Mouse (Mus musculus) lung, embryonic 15.5 days (tissue): ENCODE measurements around the gene Ogfod2. TPM values are rescaled to one million over a fixed set of nuclear protein-coding genes. Genes with fewer than 3 reads are reported as not detected.

Source experiments
- ATAC-seq: fragments of 200-750 bp; cut with Nextera tagmentation; 2 replicates; pipeline ENCODE4 v1.8.0; 2017; ENCODE audit warnings: moderate number of reproducible peaks, borderline replicate concordance; ENCODE audit not compliant: low FRiP score, low TSS enrichment; ENCODE audit errors: extremely low read depth
- H3K27ac ChIP-seq: fragments of 300-500 bp; sonication (generic); 2 replicates; pipeline ENCODE4 v1.5.1; 2015; ENCODE audit warnings: moderate library complexity, mild to moderate bottlenecking, inconsistent platforms
- H3K27me3 ChIP-seq: fragments of 300-500 bp; sonication (generic); 2 replicates; pipeline ENCODE4 v1.6.1; 2015; ENCODE audit warnings: inconsistent platforms
- H3K36me3 ChIP-seq: fragments of 300-500 bp; sonication (generic); 2 replicates; pipeline ENCODE4 v1.6.1; 2015; ENCODE audit warnings: inconsistent platforms
- H3K4me1 ChIP-seq: fragments of 300-500 bp; sonication (generic); 2 replicates; pipeline ENCODE4 v1.6.1; 2015; ENCODE audit warnings: inconsistent platforms
- H3K4me2 ChIP-seq: fragments of 300-500 bp; sonication (generic); 2 replicates; pipeline ENCODE4 v1.6.1; 2015; ENCODE audit warnings: inconsistent platforms, mild to moderate bottlenecking, moderate library complexity
- H3K4me3 ChIP-seq: fragments of 300-500 bp; sonication (generic); 2 replicates; pipeline ENCODE4 v1.5.1; 2015; ENCODE audit warnings: mild to moderate bottlenecking, inconsistent platforms
- H3K9ac ChIP-seq: fragments of 300-500 bp; sonication (generic); 2 replicates; pipeline ENCODE4 v1.6.1; 2015; ENCODE audit warnings: inconsistent platforms
- H3K9me3 ChIP-seq: fragments of 300-500 bp; sonication (generic); 2 replicates; pipeline ENCODE4 v1.6.1; 2016; ENCODE audit warnings: inconsistent platforms
- WGBS: fragments of 180-500 bp; shearing (Covaris S2); methylation state at CpG from one replicate; pipeline ENCODE4 v1.1.7; 2015; 5-methylcytosine and 5-hydroxymethylcytosine counted together
- polyA plus RNA-seq: library from polyadenylated mRNA; unstranded; fragments of >200 nt; fragmentation: Nextera tagmentation; extraction: Ambion mirVana; gene quantifications from 2 replicates; pipeline ENCODE4 v1.2.1, GENCODE M21; 2015

Gene Ogfod2
- polyA plus RNA-seq, 1 experiment from 2014 or later = 26.5 TPM

GRCm38 (mm10) chr5:124115990-124116845 is 4.1 kb downstream of the Ogfod2 start, which contains the start of gene Arl6ip4:
Gene Arl6ip4 (plus strand): TSS chr5:124116089.
- no peak for ATAC-seq
- Histone ChIP-seq H3K9me3 (no peaks in the 10 kb centered on the region), H3K4me3 (peak within 1 kb of the TSS; percentile 99), H3K27me3 (no peaks in the 10 kb centered on the region), H3K4me1 (peaks cover 31% of the 10 kb centered on the region), H3K4me2 (peak within 1 kb of the TSS; percentile 93), H3K9ac (peak within 1 kb of the TSS; percentile 98), H3K27ac (peak within 1 kb of the TSS; percentile 89), H3K36me3 (peaks cover 37% of the 10 kb centered on the region)
- WGBS = under 1% methylated on average over 64 of the region's 64 CpGs

DNA sequence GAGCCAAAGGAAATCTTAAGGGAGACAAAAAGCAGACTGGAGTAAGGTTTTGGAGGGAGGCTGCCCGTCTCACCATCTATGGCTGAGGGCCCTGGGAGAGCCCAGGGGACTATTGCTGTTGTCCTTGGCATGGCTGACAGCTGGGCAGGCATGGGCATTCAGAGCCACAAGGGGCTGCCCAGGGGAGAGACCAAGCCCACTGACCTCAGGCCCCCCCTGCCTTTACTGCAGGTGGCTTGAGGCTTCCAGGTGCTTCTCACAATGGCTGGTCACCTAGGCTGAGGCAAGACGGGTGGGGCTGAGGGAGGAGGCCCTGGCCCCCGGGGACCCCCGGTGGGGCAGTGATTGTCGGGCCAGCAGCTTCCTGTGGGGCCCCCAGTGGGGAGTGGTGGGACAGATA is 7.1 kb downstream of the Ogfod2 start:
- WGBS = 62% methylated on average over 5 of the region's 5 CpGs
- H3K36me3 ChIP-seq = peaks cover 47% of the 10 kb centered on the region

DNA sequence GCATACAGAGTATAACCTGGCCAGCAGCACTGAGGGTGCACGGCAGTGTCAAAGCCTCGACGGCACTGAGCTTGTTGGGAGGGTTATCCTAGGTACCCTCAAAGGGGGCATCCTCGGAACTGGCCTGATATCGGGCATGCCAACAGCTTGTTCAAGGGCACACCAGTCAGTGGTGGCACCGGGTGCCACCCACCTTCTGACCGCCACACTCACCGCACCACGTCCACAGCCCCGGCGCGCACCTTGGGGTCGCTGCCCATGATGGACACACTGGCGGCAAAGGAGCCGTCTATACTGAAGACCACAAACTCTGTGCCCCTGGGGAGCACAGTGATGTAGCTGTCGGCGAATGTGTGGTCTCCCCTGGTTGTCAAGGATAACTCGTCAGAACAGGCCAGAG is 10.3 kb downstream of the Ogfod2 start:
- no peak overlapping the region for H3K4me3 ChIP-seq
- 89% methylated on average over 18 of the region's 18 CpGs for WGBS
- peaks cover 51% of the 10 kb centered on the region for H3K36me3 ChIP-seq
- no peaks in the 10 kb centered on the region for H3K27me3 ChIP-seq
- no peaks in the 10 kb centered on the region for H3K9me3 ChIP-seq
- peaks cover 5% of the 10 kb centered on the region for H3K4me1 ChIP-seq
- H3K4me2 ChIP-seq = no peak overlapping the region
- ATAC-seq = no peak
- H3K9ac ChIP-seq = no peak overlapping the region
- H3K27ac ChIP-seq = no peak overlapping the region

More for the DNA sequence above, 7.1 kb downstream of the Ogfod2 start:
- Histone ChIP-seq H3K27ac (no peak overlapping the region), H3K4me2 (no peak overlapping the region), H3K27me3 (no peaks in the 10 kb centered on the region), H3K9me3 (no peaks in the 10 kb centered on the region), H3K9ac (no peak overlapping the region), H3K4me3 (no peak overlapping the region), H3K4me1 (peaks cover 16% of the 10 kb centered on the region)
- ATAC-seq = no peak

DNA sequence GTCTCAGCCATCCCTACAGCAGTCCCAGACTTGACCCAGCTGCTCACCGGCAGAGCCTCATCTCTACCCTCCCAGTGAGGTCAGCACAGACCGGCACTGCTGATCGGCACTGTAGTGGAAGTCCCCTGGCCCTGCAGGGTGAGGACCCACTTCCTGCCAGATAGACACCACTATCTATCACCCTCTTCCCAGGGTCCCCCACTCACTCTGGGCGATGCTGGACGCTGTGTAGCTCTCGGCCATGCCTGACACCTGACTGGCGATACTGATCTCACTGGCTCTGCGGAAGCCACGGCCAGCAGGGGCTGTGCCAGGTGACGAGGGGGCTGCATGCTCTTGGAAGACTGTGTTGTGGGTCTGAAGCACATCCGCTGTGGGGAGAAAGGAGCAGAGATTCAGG is 13.0 kb downstream of the Ogfod2 start:
- H3K36me3 ChIP-seq = peaks cover 45% of the 10 kb centered on the region

DNA sequence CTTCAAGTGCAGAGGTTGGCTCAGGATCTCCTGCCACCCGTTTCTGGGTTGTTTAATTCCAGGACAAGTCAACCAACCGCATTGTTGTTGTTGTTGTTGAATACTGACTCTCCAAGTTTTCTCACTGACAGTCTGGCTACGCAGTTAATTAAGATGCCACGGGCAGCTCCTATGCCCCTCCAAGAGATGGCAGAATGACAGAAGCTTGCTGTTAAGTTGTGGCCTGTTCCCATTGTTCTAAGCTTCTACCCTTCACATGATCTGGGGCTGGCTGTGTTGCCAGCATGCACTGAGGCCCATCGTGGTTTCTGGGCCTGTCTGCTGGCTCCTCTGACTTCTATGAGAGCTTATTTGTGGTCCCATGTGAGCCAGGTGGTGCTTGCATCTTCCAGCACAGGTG is 22.2 kb downstream of the Ogfod2 start:
- Histone ChIP-seq H3K27ac (no peak overlapping the region), H3K9ac (no peak overlapping the region), H3K4me1 (peaks cover 7% of the 10 kb centered on the region; the same call in 1 of the 2 replicates), H3K9me3 (no peaks in the 10 kb centered on the region), H3K36me3 (peaks cover 26% of the 10 kb centered on the region; the same call in 1 of the 2 replicates), H3K4me3 (no peak overlapping the region), H3K27me3 (no peaks in the 10 kb centered on the region), H3K4me2 (no peak overlapping the region)
- 88% methylated on average over 5 of the region's 5 CpGs for WGBS
- no peak for ATAC-seq

More for the DNA sequence above, 13.0 kb downstream of the Ogfod2 start:
- H3K4me2 ChIP-seq = no peak overlapping the region
- H3K9ac ChIP-seq = no peak overlapping the region
- H3K4me1 ChIP-seq = no peaks in the 10 kb centered on the region
- ATAC-seq = no peak
- no peaks in the 10 kb centered on the region for H3K27me3 ChIP-seq
- H3K27ac ChIP-seq = no peak overlapping the region
- WGBS = 84% methylated on average over 11 of the region's 11 CpGs
- H3K9me3 ChIP-seq = no peaks in the 10 kb centered on the region
- H3K4me3 ChIP-seq = no peak overlapping the region

- Histone ChIP-seq H3K4me1 (peaks cover 7% of the 10 kb centered on the region; the same call in 1 of the 2 replicates), H3K4me2 (no peak overlapping the region), H3K27me3 (no peaks in the 10 kb centered on the region), H3K4me3 (no peak overlapping the region), H3K9ac (no peak overlapping the region), H3K27ac (no peak overlapping the region), H3K36me3 (peaks cover 21% of the 10 kb centered on the region), H3K9me3 (no peaks in the 10 kb centered on the region)
- 52% methylated on average over 7 of the region's 7 CpGs for WGBS
- peak; percentile 63 for ATAC-seq
Observed at GRCm38 (mm10) chr5:124138066-124138465, 26.0 kb downstream of the Ogfod2 start.

- H3K4me3 ChIP-seq = no peak overlapping the region
- no peaks in the 10 kb centered on the region for H3K9me3 ChIP-seq
- H3K4me2 ChIP-seq = peak overlapping the region; percentile 6; the same call in 1 of the 2 replicates
- H3K27ac ChIP-seq = peak overlapping the region; percentile 79
- ATAC-seq = peak; percentile 57; the same call in 1 of the 2 replicates
- no peak overlapping the region for H3K9ac ChIP-seq
- peaks cover 26% of the 10 kb centered on the region for H3K4me1 ChIP-seq
- no peaks in the 10 kb centered on the region for H3K36me3 ChIP-seq
- H3K27me3 ChIP-seq = no peaks in the 10 kb centered on the region
- 38% methylated on average over 5 of the region's 5 CpGs for WGBS
Observed at GRCm38 (mm10) chr5:124149028-124149427, 36.9 kb downstream of the Ogfod2 start.

- Histone ChIP-seq H3K4me3 (no peak overlapping the region), H3K9ac (no peak overlapping the region), H3K36me3 (no peaks in the 10 kb centered on the region), H3K4me1 (peaks cover 35% of the 10 kb centered on the region), H3K9me3 (no peaks in the 10 kb centered on the region), H3K4me2 (no peak overlapping the region), H3K27ac (peak overlapping the region; percentile 44), H3K27me3 (no peaks in the 10 kb centered on the region)
- 0 out of 2 replicates have a peak, but pooled peaks have one; percentile 25 for ATAC-seq
- 62% methylated on average over 7 of the region's 7 CpGs for WGBS
Observed at GRCm38 (mm10) chr5:124150895-124151294, 38.8 kb downstream of the Ogfod2 start.

DNA sequence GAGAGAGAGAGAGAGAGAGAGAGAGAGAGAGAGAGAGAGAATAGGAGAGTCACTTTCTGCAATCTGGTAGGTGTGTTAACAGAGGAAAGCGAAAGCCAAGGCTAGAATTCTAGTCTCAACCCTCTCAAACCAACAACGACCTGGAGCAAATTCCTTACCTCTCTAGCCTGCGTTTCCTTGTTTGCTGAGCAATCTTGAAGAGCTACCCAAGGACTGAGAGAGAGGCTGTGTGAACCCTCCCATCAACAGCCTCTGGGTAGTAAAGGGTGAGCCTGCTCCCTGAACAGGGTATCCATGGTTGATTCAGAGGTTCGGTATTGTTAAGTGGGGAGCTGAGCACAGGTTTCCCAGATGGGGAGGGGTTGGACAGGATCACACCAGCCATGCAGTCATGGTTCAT is 40.6 kb downstream of the Ogfod2 start:
- 64% methylated on average over 4 of the region's 4 CpGs for WGBS
- H3K27ac ChIP-seq = peak overlapping the region; percentile 80
- no peaks in the 10 kb centered on the region for H3K36me3 ChIP-seq
- peaks cover 39% of the 10 kb centered on the region for H3K4me1 ChIP-seq
- H3K27me3 ChIP-seq = no peaks in the 10 kb centered on the region
- H3K4me2 ChIP-seq = peak overlapping the region; percentile 41; the same call in 1 of the 2 replicates
- H3K9ac ChIP-seq = no peak overlapping the region
- no peaks in the 10 kb centered on the region for H3K9me3 ChIP-seq
- H3K4me3 ChIP-seq = peak overlapping the region; percentile 13; the same call in 1 of the 2 replicates
- peak; percentile 35; the same call in 1 of the 2 replicates for ATAC-seq

DNA sequence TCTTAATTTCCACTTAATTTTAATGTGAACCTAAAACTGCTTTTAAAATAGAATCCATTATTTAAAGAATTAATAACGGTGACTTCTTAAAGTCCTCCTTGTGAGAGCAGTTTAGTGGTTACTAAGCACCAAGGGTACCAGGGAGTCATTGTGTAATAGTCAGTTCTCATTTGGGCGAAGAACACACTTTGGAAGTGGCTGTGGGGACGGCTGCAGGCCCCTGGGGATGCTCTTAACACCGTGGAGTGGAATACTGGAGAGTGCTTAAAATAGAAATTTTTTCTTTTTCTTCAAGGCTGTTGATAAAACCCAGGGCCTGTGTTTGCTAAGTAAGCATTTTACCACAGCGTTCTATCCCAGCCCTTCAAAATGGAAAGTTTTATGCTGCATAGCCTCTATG is 43.8 kb downstream of the Ogfod2 start:
- Histone ChIP-seq H3K27me3 (no peaks in the 10 kb centered on the region), H3K4me1 (peaks cover 40% of the 10 kb centered on the region), H3K27ac (no peak overlapping the region), H3K9ac (no peak overlapping the region), H3K36me3 (no peaks in the 10 kb centered on the region), H3K9me3 (no peaks in the 10 kb centered on the region), H3K4me3 (no peak overlapping the region), H3K4me2 (no peak overlapping the region)
- 48% methylated on average over 5 of the region's 5 CpGs for WGBS
- ATAC-seq = peak; percentile 64; the same call in 1 of the 2 replicates

DNA sequence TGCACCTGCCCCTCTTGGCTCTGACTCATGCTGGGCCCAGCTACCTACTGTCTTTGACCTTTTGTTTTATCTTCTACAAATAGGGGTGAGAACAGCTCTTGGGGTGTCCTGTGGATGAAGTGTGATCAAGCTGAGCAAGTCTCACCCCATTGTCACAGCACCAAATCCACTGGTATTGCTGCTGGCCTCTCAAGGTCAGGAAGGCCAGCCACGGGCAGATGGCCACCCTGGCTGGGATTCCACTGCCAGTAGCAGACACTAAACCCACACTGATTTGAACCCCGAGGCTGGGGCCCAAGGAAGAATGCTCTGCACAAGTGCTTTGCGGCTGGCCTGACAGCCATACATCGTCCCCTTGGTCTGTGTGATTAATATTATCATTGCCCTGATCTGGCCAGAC is 46.2 kb downstream of the Ogfod2 start:
- 60% methylated on average over 4 of the region's 4 CpGs for WGBS
- Histone ChIP-seq H3K27me3 (no peaks in the 10 kb centered on the region), H3K4me2 (no peak overlapping the region), H3K9ac (no peak overlapping the region), H3K27ac (no peak overlapping the region), H3K9me3 (no peaks in the 10 kb centered on the region), H3K4me1 (peaks cover 44% of the 10 kb centered on the region), H3K36me3 (no peaks in the 10 kb centered on the region), H3K4me3 (no peak overlapping the region)
- no peak for ATAC-seq

- Histone ChIP-seq H3K27ac (no peak overlapping the region), H3K9me3 (no peaks in the 10 kb centered on the region), H3K4me3 (no peak overlapping the region), H3K4me2 (no peak overlapping the region), H3K36me3 (no peaks in the 10 kb centered on the region), H3K9ac (no peak overlapping the region), H3K27me3 (no peaks in the 10 kb centered on the region), H3K4me1 (peaks cover 37% of the 10 kb centered on the region)
- no peak for ATAC-seq
- WGBS = 36% methylated on average over 7 of the region's 7 CpGs
Observed at GRCm38 (mm10) chr5:124159453-124159852, 47.4 kb downstream of the Ogfod2 start.
